Mouse (Mus musculus): ENCODE measurements around the gene Galt. TPM values are rescaled to one million over a fixed set of nuclear protein-coding genes. Genes with fewer than 3 reads are reported as not detected.

Galt gene
- polyA plus RNA-seq, 1 experiment from 2014 or later: 90.5 TPM

DNA sequence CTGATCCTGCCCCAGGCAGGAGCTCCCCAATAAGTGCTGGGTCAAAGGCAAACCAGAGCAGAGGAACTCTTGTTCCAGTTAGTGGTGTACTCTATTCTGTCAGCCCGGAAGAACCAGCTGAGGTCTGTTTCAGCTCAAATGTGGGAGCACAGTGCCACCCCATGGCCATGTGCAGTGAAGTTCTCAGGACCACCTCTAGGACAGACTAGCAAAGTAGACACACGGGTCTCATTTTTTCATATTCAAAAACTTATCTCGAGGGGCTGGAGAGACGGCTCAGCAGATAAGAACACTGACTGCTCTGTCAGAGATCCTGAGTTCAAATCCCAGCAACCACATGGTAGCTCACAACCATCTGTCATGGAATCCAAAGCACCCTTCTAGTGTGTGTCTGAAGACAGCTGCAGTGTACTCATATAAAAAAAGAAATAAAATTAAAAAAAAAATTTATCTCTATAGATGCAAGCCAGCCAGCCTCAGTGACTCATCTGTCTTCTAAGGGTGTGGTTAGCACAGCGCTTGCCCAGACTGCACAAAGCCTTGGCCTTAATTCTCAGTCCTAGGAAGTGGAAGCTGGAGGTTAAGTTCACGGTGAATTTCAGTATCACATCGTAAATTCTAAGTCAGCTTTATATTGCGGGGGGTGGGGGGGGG, 17.3 kb upstream of the Galt start:
- Histone ChIP-seq H3K27me3 (replicated peaks; ENCODE audit: control insufficient read depth, insufficient read depth, low read length) (peaks cover 3% of the 10 kb centered on the region; the same call in 1 of the 2 replicates), H3K4me1 (replicated peaks; ENCODE audit: control insufficient read depth, insufficient read depth, low read length) (peaks cover 8% of the 10 kb centered on the region; the same call in 1 of the 2 replicates), H3K36me3 (ENCODE audit: control insufficient read depth, insufficient read depth) (peaks cover 7% of the 10 kb centered on the region; the same call in 1 of the 2 replicates), H3K4me2 (replicated peaks; ENCODE audit: low read depth) (0 out of 2 replicates have a peak overlapping the region, but pooled peaks have one; percentile 9), H3K9ac (ENCODE audit: low read depth, low read length) (no peak overlapping the region), H3K4me3 (ENCODE audit: low read depth, low read length) (no peak overlapping the region), H3K9me3 (ENCODE audit: control insufficient read depth) (no peaks in the 10 kb centered on the region), H3K27ac (ENCODE audit: low read depth, low read length) (no peak overlapping the region; the same call in 1 of the 2 replicates)
- WGBS: 19% methylated on average over 8 of the region's 8 CpGs
- peak; percentile 90 for TF ChIP-seq CTCF (IDR thresholded peaks at IDR 0.05; ENCODE audit: low read depth)
- peak; percentile 43 for ATAC-seq

DNA sequence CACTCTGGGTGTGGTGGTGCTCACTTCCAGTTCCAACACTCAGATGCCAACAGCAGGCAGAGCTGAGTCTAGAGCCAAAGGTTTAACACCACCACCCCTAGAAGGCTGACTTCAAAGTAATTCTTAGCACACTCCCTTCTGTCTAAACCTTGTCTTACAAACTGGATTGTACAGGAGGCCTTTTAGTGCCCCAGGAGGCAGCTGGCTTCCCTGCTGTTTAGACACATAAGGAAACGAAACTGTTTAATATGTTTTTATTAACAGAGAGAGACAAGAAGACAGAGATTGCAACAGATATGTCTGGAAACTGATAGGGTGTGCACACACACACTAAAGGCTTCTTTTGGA, 16.8 kb upstream of the Galt start:
- peaks cover 8% of the 10 kb centered on the region; the same call in 1 of the 2 replicates for H3K4me1 ChIP-seq (replicated peaks; ENCODE audit: control insufficient read depth, insufficient read depth, low read length)
- no peaks in the 10 kb centered on the region for H3K9me3 ChIP-seq (ENCODE audit: control insufficient read depth)
- 0 out of 2 replicates have a peak overlapping the region, but pooled peaks have one; percentile 9 for H3K4me2 ChIP-seq (replicated peaks; ENCODE audit: low read depth)
- 0 out of 2 replicates have a peak, but pooled peaks cover 2% of the 10 kb centered on the region for H3K27me3 ChIP-seq (replicated peaks; ENCODE audit: control insufficient read depth, insufficient read depth, low read length)
- peak overlapping the region; percentile 35; the same call in 1 of the 2 replicates for H3K27ac ChIP-seq (ENCODE audit: low read depth, low read length)
- TF ChIP-seq CTCF (IDR thresholded peaks at IDR 0.05; ENCODE audit: low read depth): no peak
- H3K4me3 ChIP-seq (ENCODE audit: low read depth, low read length): no peak overlapping the region
- ATAC-seq: peak; percentile 56
- peaks cover 7% of the 10 kb centered on the region; the same call in 1 of the 2 replicates for H3K36me3 ChIP-seq (ENCODE audit: control insufficient read depth, insufficient read depth)
- no peak overlapping the region for H3K9ac ChIP-seq (ENCODE audit: low read depth, low read length)
- 35% methylated on average over 1 of the region's 1 CpGs for WGBS

DNA sequence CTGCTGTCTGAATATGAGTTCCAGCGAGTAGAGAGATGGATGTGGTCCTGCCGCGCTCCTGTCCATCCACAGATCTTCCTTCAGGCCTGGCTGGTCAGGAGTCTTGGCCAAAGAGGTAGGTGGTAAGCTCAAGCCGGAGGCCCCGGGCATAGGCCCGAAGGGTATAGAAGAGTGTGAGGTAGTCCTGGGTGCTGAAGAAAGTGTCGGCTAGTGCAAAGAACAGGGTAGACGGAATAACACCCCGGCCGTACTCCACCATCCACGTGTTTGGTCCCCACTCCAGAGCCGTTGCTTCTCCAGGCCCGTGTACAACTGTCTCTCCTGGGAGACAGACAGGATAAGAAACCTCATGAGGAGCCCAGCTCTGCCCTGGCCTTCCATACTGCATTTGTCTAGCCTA, 15.8 kb upstream of the Galt start:
- Histone ChIP-seq H3K4me3 (ENCODE audit: low read depth, low read length) (no peak overlapping the region), H3K27me3 (replicated peaks; ENCODE audit: control insufficient read depth, insufficient read depth, low read length) (no peaks in the 10 kb centered on the region), H3K9me3 (ENCODE audit: control insufficient read depth) (no peaks in the 10 kb centered on the region), H3K9ac (ENCODE audit: low read depth, low read length) (0 out of 2 replicates have a peak overlapping the region, but pooled peaks have one; percentile 17), H3K36me3 (ENCODE audit: control insufficient read depth, insufficient read depth) (peaks cover 7% of the 10 kb centered on the region; the same call in 1 of the 2 replicates), H3K4me1 (replicated peaks; ENCODE audit: control insufficient read depth, insufficient read depth, low read length) (peaks cover 8% of the 10 kb centered on the region; the same call in 1 of the 2 replicates), H3K4me2 (replicated peaks; ENCODE audit: low read depth) (peak overlapping the region; percentile 96; the same call in 1 of the 2 replicates), H3K27ac (ENCODE audit: low read depth, low read length) (no peak overlapping the region)
- no peak for TF ChIP-seq CTCF (IDR thresholded peaks at IDR 0.05; ENCODE audit: low read depth)
- ATAC-seq: no peak
- WGBS: 97% methylated on average over 13 of the region's 13 CpGs

DNA sequence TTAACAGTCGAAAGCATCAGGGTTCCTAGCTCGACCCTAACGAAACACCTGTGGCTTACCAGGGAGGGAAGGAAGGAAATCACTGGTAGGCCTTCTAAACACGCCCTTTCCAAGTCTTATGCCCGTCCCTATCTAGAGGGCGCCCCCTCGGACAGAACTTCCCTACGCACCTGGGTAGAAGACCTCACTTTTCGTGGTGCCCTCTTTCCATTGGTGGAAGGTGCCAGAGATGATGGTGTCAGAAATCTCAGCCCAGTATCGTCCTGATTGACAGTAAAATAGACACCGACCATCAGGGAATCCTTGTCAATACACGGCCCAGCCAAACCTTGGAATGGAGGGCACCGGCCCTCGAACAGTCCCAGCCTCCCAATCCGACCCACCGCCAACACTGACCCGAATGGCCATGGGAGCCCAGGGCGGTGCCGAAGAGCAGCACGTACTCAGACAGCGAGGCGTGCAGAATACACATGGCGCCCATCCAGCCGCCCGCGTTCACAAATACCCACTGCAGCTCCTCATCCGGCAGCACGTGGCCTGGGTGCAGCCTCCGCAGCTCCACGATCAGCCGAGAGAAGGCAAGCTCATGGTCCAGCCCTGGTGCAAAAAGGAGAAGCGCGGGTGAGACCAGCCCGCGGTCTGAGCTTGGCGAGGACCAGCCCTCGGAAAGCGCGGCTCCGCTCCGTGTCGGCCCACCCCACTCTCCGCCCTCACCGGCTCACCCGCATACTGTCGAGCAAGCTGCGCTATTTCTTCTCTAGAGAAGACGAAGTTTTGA, 14.5 kb upstream of the Galt start:
- WGBS: under 1% methylated on average over 46 of the region's 48 CpGs
- ATAC-seq: peak; percentile 65
- Histone ChIP-seq H3K36me3 (ENCODE audit: control insufficient read depth, insufficient read depth) (peaks cover 7% of the 10 kb centered on the region; the same call in 1 of the 2 replicates), H3K27ac (ENCODE audit: low read depth, low read length) (peak overlapping the region; percentile 82), H3K4me3 (ENCODE audit: low read depth, low read length) (peak overlapping the region; percentile 63), H3K9me3 (ENCODE audit: control insufficient read depth) (no peaks in the 10 kb centered on the region), H3K4me1 (replicated peaks; ENCODE audit: control insufficient read depth, insufficient read depth, low read length) (peaks cover 8% of the 10 kb centered on the region; the same call in 1 of the 2 replicates), H3K9ac (ENCODE audit: low read depth, low read length) (peak overlapping the region; percentile 57), H3K4me2 (replicated peaks; ENCODE audit: low read depth) (peak overlapping the region; percentile 96), H3K27me3 (replicated peaks; ENCODE audit: control insufficient read depth, insufficient read depth, low read length) (no peaks in the 10 kb centered on the region)
- peak; percentile 45 for TF ChIP-seq CTCF (IDR thresholded peaks at IDR 0.05; ENCODE audit: low read depth)

DNA sequence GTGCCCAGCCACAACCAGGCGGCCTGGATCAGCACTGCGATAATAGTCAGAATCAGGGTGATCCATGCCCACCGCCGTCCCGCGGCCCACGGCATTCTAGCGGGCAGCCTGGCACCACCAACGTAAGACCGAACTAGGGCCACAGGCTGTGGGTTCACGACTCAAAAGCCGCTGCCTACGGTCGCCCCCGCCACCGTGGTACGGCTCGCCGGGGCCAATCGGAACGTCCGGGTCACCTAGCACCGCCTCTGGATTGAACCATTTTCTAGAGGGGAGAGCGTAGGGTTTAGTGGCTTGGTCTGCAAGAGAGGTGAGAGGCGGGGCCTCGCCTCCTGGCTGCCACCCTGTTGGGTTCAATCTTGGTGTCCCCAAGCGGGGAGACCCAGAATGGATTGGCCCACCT, 13.9 kb upstream of the Galt start:
- no peaks in the 10 kb centered on the region for H3K27me3 ChIP-seq (replicated peaks; ENCODE audit: control insufficient read depth, insufficient read depth, low read length)
- peak overlapping the region; percentile 82 for H3K27ac ChIP-seq (ENCODE audit: low read depth, low read length)
- H3K4me1 ChIP-seq (replicated peaks; ENCODE audit: control insufficient read depth, insufficient read depth, low read length): peaks cover 8% of the 10 kb centered on the region; the same call in 1 of the 2 replicates
- 0 out of 2 replicates have a peak, but pooled peaks cover under 1% of the 10 kb centered on the region for H3K9me3 ChIP-seq (ENCODE audit: control insufficient read depth)
- peaks cover 7% of the 10 kb centered on the region; the same call in 1 of the 2 replicates for H3K36me3 ChIP-seq (ENCODE audit: control insufficient read depth, insufficient read depth)
- peak overlapping the region; percentile 96 for H3K4me2 ChIP-seq (replicated peaks; ENCODE audit: low read depth)
- ATAC-seq: peak; percentile 91
- peak overlapping the region; percentile 57 for H3K9ac ChIP-seq (ENCODE audit: low read depth, low read length)
- TF ChIP-seq CTCF (IDR thresholded peaks at IDR 0.05; ENCODE audit: low read depth): peak; percentile 49; the same call in 1 of the 2 replicates
- peak overlapping the region; percentile 63 for H3K4me3 ChIP-seq (ENCODE audit: low read depth, low read length)
- WGBS: under 1% methylated on average over 27 of the region's 27 CpGs

DNA sequence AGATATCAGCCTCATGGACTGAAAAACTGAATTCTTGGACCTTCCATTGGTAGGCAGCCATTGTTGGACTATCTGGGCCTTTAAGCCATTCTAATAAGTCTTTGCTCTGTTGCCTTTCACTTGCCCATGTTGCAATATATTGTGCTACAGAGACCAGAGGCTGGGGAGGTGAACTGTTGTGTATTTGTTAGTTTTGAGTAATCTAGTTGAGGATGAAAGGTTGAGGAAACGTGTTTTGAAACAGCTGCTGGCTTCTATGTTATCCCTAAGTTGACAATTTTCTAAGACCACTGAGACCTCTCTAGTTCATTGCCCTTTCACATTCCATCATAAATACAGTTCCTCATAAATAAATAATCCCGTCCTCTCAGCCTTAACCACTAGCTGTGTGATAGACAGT, 10.9 kb upstream of the Galt start:
- H3K4me2 ChIP-seq (replicated peaks; ENCODE audit: low read depth): no peak overlapping the region
- ATAC-seq: no peak
- WGBS: 63% methylated on average over 2 of the region's 2 CpGs

More for the DNA sequence above, 10.9 kb upstream of the Galt start:
- Histone ChIP-seq H3K27ac (ENCODE audit: low read depth, low read length) (no peak overlapping the region), H3K9ac (ENCODE audit: low read depth, low read length) (no peak overlapping the region), H3K36me3 (ENCODE audit: control insufficient read depth, insufficient read depth) (no peaks in the 10 kb centered on the region), H3K9me3 (ENCODE audit: control insufficient read depth) (0 out of 2 replicates have a peak, but pooled peaks cover 2% of the 10 kb centered on the region), H3K27me3 (replicated peaks; ENCODE audit: control insufficient read depth, insufficient read depth, low read length) (no peaks in the 10 kb centered on the region), H3K4me1 (replicated peaks; ENCODE audit: control insufficient read depth, insufficient read depth, low read length) (peaks cover 8% of the 10 kb centered on the region; the same call in 1 of the 2 replicates), H3K4me3 (ENCODE audit: low read depth, low read length) (no peak overlapping the region)
- TF ChIP-seq CTCF (IDR thresholded peaks at IDR 0.05; ENCODE audit: low read depth): no peak

Measured in intestine, postnatal 0 days (tissue).